Mouse (Mus musculus): ENCODE data around the gene Nub1. TPM values are rescaled to one million over a fixed set of nuclear protein-coding genes. Genes with fewer than 3 reads are reported as not detected.

Gene Nub1
- polyA plus RNA-seq, 1 experiment from 2014 or later = 27.0 TPM

- Histone ChIP-seq H3K36me3 (replicated peaks) (peaks cover 96% of the 10 kb centered on the region), H3K4me1 (no peaks in the 10 kb centered on the region), H3K9me3 (peaks cover 13% of the 10 kb centered on the region), H3K4me3 (no peak overlapping the region), H3K27me3 (ENCODE audit: poor library complexity, severe bottlenecking) (no peaks in the 10 kb centered on the region), H3K27ac (no peak overlapping the region)
- 94% methylated on average over 2 of the region's 2 CpGs for WGBS
- no peak for DNase-seq (ENCODE audit: extremely low spot score, low spot score)
These were observed 27.9 kb downstream of the Nub1 start for GRCm38 (mm10) chr5:24713199-24713598.

- H3K4me1 ChIP-seq = no peaks in the 10 kb centered on the region
- no peak overlapping the region for H3K4me3 ChIP-seq
- peaks cover 13% of the 10 kb centered on the region for H3K9me3 ChIP-seq
- no peak overlapping the region for H3K27ac ChIP-seq
- 92% methylated on average over 6 of the region's 6 CpGs for WGBS
- no peaks in the 10 kb centered on the region for H3K27me3 ChIP-seq (ENCODE audit: poor library complexity, severe bottlenecking)
- H3K36me3 ChIP-seq (replicated peaks) = peaks cover 96% of the 10 kb centered on the region
- DNase-seq (ENCODE audit: extremely low spot score, low spot score) = no peak
These were observed 28.7 kb downstream of the Nub1 start for GRCm38 (mm10) chr5:24713987-24714386.

GRCm38 (mm10) chr5:24718076-24718475 lies 32.7 kb downstream of the Nub1 start:
- Histone ChIP-seq H3K4me3 (no peak overlapping the region), H3K27ac (no peak overlapping the region), H3K4me1 (no peaks in the 10 kb centered on the region), H3K36me3 (replicated peaks) (peaks cover 86% of the 10 kb centered on the region), H3K9me3 (no peaks in the 10 kb centered on the region), H3K27me3 (ENCODE audit: poor library complexity, severe bottlenecking) (no peaks in the 10 kb centered on the region)
- no peak for DNase-seq (ENCODE audit: extremely low spot score, low spot score)
- WGBS = 95% methylated on average over 6 of the region's 6 CpGs

GRCm38 (mm10) chr5:24719852-24720251 lies 34.5 kb downstream of the Nub1 start:
- Histone ChIP-seq H3K27me3 (ENCODE audit: poor library complexity, severe bottlenecking) (no peaks in the 10 kb centered on the region), H3K4me1 (peaks cover 10% of the 10 kb centered on the region), H3K9me3 (no peaks in the 10 kb centered on the region), H3K4me3 (no peak overlapping the region), H3K36me3 (replicated peaks) (peaks cover 69% of the 10 kb centered on the region), H3K27ac (no peak overlapping the region)
- 83% methylated on average over 3 of the region's 3 CpGs for WGBS
- DNase-seq (ENCODE audit: extremely low spot score, low spot score) = no peak

GRCm38 (mm10) chr5:24723527-24724269 lies 38.4 kb downstream of the Nub1 start:
- H3K27ac ChIP-seq = peak overlapping the region; percentile 42; the same call in 1 of the 2 replicates
- no peaks in the 10 kb centered on the region for H3K9me3 ChIP-seq
- WGBS = 74% methylated on average over 11 of the region's 11 CpGs
- peaks cover 7% of the 10 kb centered on the region for H3K27me3 ChIP-seq (ENCODE audit: poor library complexity, severe bottlenecking)
- DNase-seq (ENCODE audit: extremely low spot score, low spot score) = no peak
- H3K36me3 ChIP-seq (replicated peaks) = peaks cover 41% of the 10 kb centered on the region
- H3K4me1 ChIP-seq = peaks cover 20% of the 10 kb centered on the region
- H3K4me3 ChIP-seq = no peak overlapping the region

GRCm38 (mm10) chr5:24724270-24724634 lies 38.9 kb downstream of the Nub1 start:
- Histone ChIP-seq H3K27me3 (ENCODE audit: poor library complexity, severe bottlenecking) (peaks cover 11% of the 10 kb centered on the region), H3K9me3 (no peaks in the 10 kb centered on the region), H3K4me3 (no peak overlapping the region), H3K4me1 (peaks cover 22% of the 10 kb centered on the region), H3K27ac (peak overlapping the region; percentile 42), H3K36me3 (replicated peaks) (peaks cover 36% of the 10 kb centered on the region)
- no peak for DNase-seq (ENCODE audit: extremely low spot score, low spot score)
- WGBS = 88% methylated on average over 5 of the region's 5 CpGs

GRCm38 (mm10) chr5:24724805-24725204 lies 39.5 kb downstream of the Nub1 start:
- DNase-seq (ENCODE audit: extremely low spot score, low spot score) = no peak

GRCm38 (mm10) chr5:24725897-24726296 lies 40.6 kb downstream of the Nub1 start:
- 0 out of 2 replicates have a peak overlapping the region, but pooled peaks have one; percentile 3 for H3K27ac ChIP-seq
- H3K27me3 ChIP-seq (ENCODE audit: poor library complexity, severe bottlenecking) = peaks cover 27% of the 10 kb centered on the region
- 79% methylated on average over 6 of the region's 6 CpGs for WGBS
- DNase-seq (ENCODE audit: extremely low spot score, low spot score) = no peak
- no peak overlapping the region for H3K4me3 ChIP-seq
- no peaks in the 10 kb centered on the region for H3K9me3 ChIP-seq
- peaks cover 38% of the 10 kb centered on the region for H3K4me1 ChIP-seq
- H3K36me3 ChIP-seq (replicated peaks) = peaks cover 25% of the 10 kb centered on the region

More at GRCm38 (mm10) chr5:24724805-24725204, 39.5 kb downstream of the Nub1 start:
- peaks cover 27% of the 10 kb centered on the region for H3K4me1 ChIP-seq
- no peak overlapping the region for H3K4me3 ChIP-seq
- H3K27ac ChIP-seq = peak overlapping the region; percentile 42
- H3K27me3 ChIP-seq (ENCODE audit: poor library complexity, severe bottlenecking) = peaks cover 16% of the 10 kb centered on the region
- WGBS = 74% methylated on average over 5 of the region's 5 CpGs
- H3K36me3 ChIP-seq (replicated peaks) = peaks cover 31% of the 10 kb centered on the region
- H3K9me3 ChIP-seq = no peaks in the 10 kb centered on the region

- WGBS = 79% methylated on average over 12 of the region's 12 CpGs
- H3K4me1 ChIP-seq = peaks cover 51% of the 10 kb centered on the region
These were observed 41.8 kb downstream of the Nub1 start for GRCm38 (mm10) chr5:24726901-24727836.

GRCm38 (mm10) chr5:24729797-24730487 lies 44.6 kb downstream of the Nub1 start:
- peaks cover 43% of the 10 kb centered on the region for H3K27me3 ChIP-seq (ENCODE audit: poor library complexity, severe bottlenecking)
- peaks cover 61% of the 10 kb centered on the region for H3K4me1 ChIP-seq
- WGBS = 1% methylated on average over 49 of the region's 49 CpGs
- H3K27ac ChIP-seq = peak overlapping the region; percentile 89
- H3K9me3 ChIP-seq = no peaks in the 10 kb centered on the region
- H3K4me3 ChIP-seq = peak overlapping the region; percentile 66
- peaks cover 8% of the 10 kb centered on the region for H3K36me3 ChIP-seq (replicated peaks)
- peak; percentile 41 for DNase-seq (ENCODE audit: extremely low spot score, low spot score)

More at GRCm38 (mm10) chr5:24726901-24727836, 41.8 kb downstream of the Nub1 start:
- no peak for DNase-seq (ENCODE audit: extremely low spot score, low spot score)
- H3K4me3 ChIP-seq = no peak overlapping the region
- H3K27ac ChIP-seq = no peak overlapping the region
- no peaks in the 10 kb centered on the region for H3K9me3 ChIP-seq
- peaks cover 14% of the 10 kb centered on the region for H3K36me3 ChIP-seq (replicated peaks)
- H3K27me3 ChIP-seq (ENCODE audit: poor library complexity, severe bottlenecking) = peaks cover 40% of the 10 kb centered on the region

GRCm38 (mm10) chr5:24730488-24730871 lies 45.1 kb downstream of the Nub1 start, which contains the start of gene Wdr86:
Wdr86 (minus strand) TSS chr5:24730727.
- DNase-seq (ENCODE audit: extremely low spot score, low spot score) = peak; percentile 56
- peaks cover 6% of the 10 kb centered on the region for H3K36me3 ChIP-seq (replicated peaks)
- WGBS = under 1% methylated on average over 23 of the region's 23 CpGs
- no peaks in the 10 kb centered on the region for H3K9me3 ChIP-seq
- peak within 1 kb of the TSS; percentile 89 for H3K27ac ChIP-seq
- peak within 1 kb of the TSS; percentile 66 for H3K4me3 ChIP-seq
- peaks cover 59% of the 10 kb centered on the region for H3K4me1 ChIP-seq
- H3K27me3 ChIP-seq (ENCODE audit: poor library complexity, severe bottlenecking) = peaks cover 43% of the 10 kb centered on the region

GRCm38 (mm10) chr5:24730986-24731385 lies 45.7 kb downstream of the Nub1 start:
- no peaks in the 10 kb centered on the region for H3K9me3 ChIP-seq
- under 1% methylated on average over 15 of the region's 15 CpGs for WGBS
- peaks cover 43% of the 10 kb centered on the region for H3K27me3 ChIP-seq (ENCODE audit: poor library complexity, severe bottlenecking)
- H3K36me3 ChIP-seq (replicated peaks) = peaks cover 4% of the 10 kb centered on the region
- H3K4me3 ChIP-seq = peak overlapping the region; percentile 66
- peaks cover 55% of the 10 kb centered on the region for H3K4me1 ChIP-seq
- H3K27ac ChIP-seq = peak overlapping the region; percentile 89
- peak; percentile 40 for DNase-seq (ENCODE audit: extremely low spot score, low spot score)
